Mouse (Mus musculus): ENCODE data around the gene Fzd2. TPM values are rescaled to one million over a fixed set of nuclear protein-coding genes. Genes with fewer than 3 reads are reported as not detected.

The Fzd2 gene
- polyA plus RNA-seq (2012; rRNA removed) = 0.73 and 0.80 TPM in 2 replicates

DNA sequence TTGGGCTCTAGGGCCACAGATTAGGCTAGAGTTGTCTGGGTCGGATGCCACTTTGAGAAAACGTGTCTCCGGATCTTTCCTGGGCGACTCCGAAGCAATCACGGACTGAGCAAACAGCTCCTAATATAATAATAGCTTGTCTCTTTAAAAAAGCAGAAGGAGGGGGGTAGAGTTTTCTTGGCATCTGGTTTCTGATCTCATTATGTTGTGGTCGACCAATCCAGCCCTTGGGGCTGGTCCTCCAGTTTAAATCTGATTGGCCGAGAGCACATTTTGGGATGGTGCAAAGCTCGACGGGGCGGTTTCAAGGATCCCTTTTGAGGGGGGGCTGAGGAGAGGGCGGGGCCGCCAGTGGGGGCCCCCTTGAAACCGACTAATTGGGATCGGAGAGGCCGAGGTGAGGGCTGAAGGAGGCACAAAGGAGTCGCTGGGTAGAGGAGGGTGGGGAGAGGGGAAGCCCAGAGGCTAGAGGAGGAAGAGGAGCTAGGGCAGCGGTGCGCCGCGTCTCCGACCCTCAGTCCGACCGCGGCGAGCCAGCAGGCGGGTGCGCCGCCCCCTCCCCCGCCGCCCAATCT is at the start of gene Fzd2:
Gene Fzd2 (plus strand): TSS at position 387 of the 575 bp plus-strand sequence.

GRCm38 (mm10) chr11:102556031-102556715 is 48.0 kb upstream of the Fzd2 start, which contains the start of gene Gpatch8:
Gpatch8 (minus strand) TSS chr11:102556392.

GRCm38 (mm10) chr11:102579165-102580033 is 24.8 kb upstream of the Fzd2 start, which contains the start of gene Gm11627:
Gm11627 (minus strand) TSS chr11:102579461.

Other genes with a start within 250 kb of the Fzd2 start
- gene Slc4a1, start 238.2 kb upstream of the Fzd2 start, polyA plus RNA-seq (2012; rRNA removed) = 295 and 300 TPM in 2 replicates
- gene Rundc3a, start 211.0 kb upstream of the Fzd2 start, polyA plus RNA-seq (2012; rRNA removed) = 0.50 and 0.54 TPM in 2 replicates
- gene Slc25a39, start 196.4 kb upstream of the Fzd2 start, polyA plus RNA-seq (2012; rRNA removed) = 199 and 201 TPM in 2 replicates
- 54.1 and 57.5 TPM in 2 replicates for gene Grn, start 174.1 kb upstream of the Fzd2 start, polyA plus RNA-seq (2012; rRNA removed)
- 1.7 and 2.3 TPM in 2 replicates for gene Fam171a2, start 156.7 kb upstream of the Fzd2 start, polyA plus RNA-seq (2012; rRNA removed)
- gene Itga2b, start 134.3 kb upstream of the Fzd2 start, polyA plus RNA-seq (2012; rRNA removed) = 22.7 and 27.8 TPM in 2 replicates
- 5.3 and 6.3 TPM in 2 replicates for gene Gpatch8, start 48.0 kb upstream of the Fzd2 start, polyA plus RNA-seq (2012; rRNA removed)
- 0.13 and 0.16 TPM in 2 replicates for gene Gm11627, start 24.9 kb upstream of the Fzd2 start, polyA plus RNA-seq (2012; rRNA removed)
- gene Meioc, start 59.3 kb downstream of the Fzd2 start, polyA plus RNA-seq (2012; rRNA removed) = 0.01 and 0.03 TPM in 2 replicates
- gene Ccdc43, start 93.4 kb downstream of the Fzd2 start, polyA plus RNA-seq (2012; rRNA removed) = 7.1 and 7.6 TPM in 2 replicates
- 0.31 and 0.36 TPM in 2 replicates for gene Adam11, start 157.0 kb downstream of the Fzd2 start, polyA plus RNA-seq (2012; rRNA removed)
- gene Gjc1, start 215.3 kb downstream of the Fzd2 start, polyA plus RNA-seq (2012; rRNA removed) = 1.5 and 1.6 TPM in 2 replicates
- not detected in 2 replicates for gene Higd1b, start 231.5 kb downstream of the Fzd2 start, polyA plus RNA-seq (2012; rRNA removed)